Mouse (Mus musculus) myocyte (in vitro differentiated cells): ENCODE results near the gene Ptk6. TPM values are rescaled to one million over a fixed set of nuclear protein-coding genes. Genes with fewer than 3 reads are reported as not detected.

ENCODE experiments used
- H3K27me3 ChIP-seq: one replicate; pipeline ENCODE4 v1.6.1; 2011; ENCODE audit not compliant: control insufficient read depth, insufficient read depth, insufficient read length
- H3K36me3 ChIP-seq: one replicate; pipeline ENCODE4 v1.6.1; 2011; ENCODE audit not compliant: control insufficient read depth, insufficient read depth
- H3K4me2 ChIP-seq: one replicate; pipeline ENCODE4 v1.6.1; 2011; ENCODE audit warnings: low read depth, control low read depth
- H3K4me3 ChIP-seq: one replicate; pipeline ENCODE4 v1.5.1; 2011; ENCODE audit warnings: mild to moderate bottlenecking, control low read depth, moderate library complexity
- H3K79me2 ChIP-seq: one replicate; pipeline ENCODE4 v1.6.1; 2011; ENCODE audit not compliant: control insufficient read depth, insufficient read depth
- H3ac ChIP-seq: one replicate; pipeline ENCODE4 v1.6.1; 2011; ENCODE audit not compliant: control insufficient read depth, insufficient read length
- CEBPB ChIP-seq: IDR thresholded peaks from 2 replicates; pipeline ENCODE4 v1.6.1; 2011; ENCODE audit warnings: mild to moderate bottlenecking, moderate library complexity; ENCODE audit not compliant: poor library complexity, insufficient read depth, severe bottlenecking
- E2F4 ChIP-seq: IDR thresholded peaks from one replicate; pipeline ENCODE4 v1.6.1; 2011; ENCODE audit warnings: mild to moderate bottlenecking, control low read depth, moderate library complexity; ENCODE audit not compliant: insufficient read depth
- MAX ChIP-seq: IDR thresholded peaks from one replicate; pipeline ENCODE4 v1.6.1; 2011; ENCODE audit warnings: low read depth, mild to moderate bottlenecking, control low read depth
- MYOD1 ChIP-seq, 3 experiments: IDR thresholded peaks; one replicate each; pipeline ENCODE4 v1.6.1; 2011; ENCODE audit warnings: control low read depth in 2 of 3, low read depth in 2 of 3, mild to moderate bottlenecking in 2 of 3, moderate library complexity in 1 of 3; ENCODE audit not compliant: insufficient read length in 2 of 3, control insufficient read depth in 1 of 3
- MYOG ChIP-seq, 3 experiments: IDR thresholded peaks; one replicate each; pipeline ENCODE4 v1.6.1; 2011; ENCODE audit warnings: control low read depth in 2 of 3, low read depth in 2 of 3, mild to moderate bottlenecking in 2 of 3; ENCODE audit not compliant: insufficient read length in 2 of 3, control insufficient read depth in 1 of 3, insufficient read depth in 1 of 3
- POLR2A ChIP-seq: IDR thresholded peaks from one replicate; pipeline ENCODE4 v1.6.1; 2011; ENCODE audit warnings: low read depth, mild to moderate bottlenecking, control low read depth, moderate library complexity; ENCODE audit not compliant: insufficient read length
- POLR2AphosphoS2 ChIP-seq: IDR thresholded peaks from one replicate; pipeline ENCODE4 v1.6.1; 2011; ENCODE audit warnings: low read depth, control low read depth; ENCODE audit not compliant: insufficient read length
- REST ChIP-seq: IDR thresholded peaks from one replicate; pipeline ENCODE4 v1.6.1; 2011; ENCODE audit warnings: mild to moderate bottlenecking, control low read depth, moderate library complexity; ENCODE audit not compliant: insufficient read depth, insufficient read length
- SRF ChIP-seq: IDR thresholded peaks from one replicate; pipeline ENCODE4 v1.6.1; 2011; ENCODE audit warnings: low read depth; ENCODE audit not compliant: control insufficient read depth, insufficient read length
- TCF12 ChIP-seq: IDR thresholded peaks from one replicate; pipeline ENCODE4 v1.6.1; 2011; ENCODE audit warnings: mild to moderate bottlenecking, control low read depth; ENCODE audit not compliant: poor library complexity, insufficient read depth, severe bottlenecking
- TCF3 ChIP-seq: IDR thresholded peaks from one replicate; pipeline ENCODE4 v1.6.1; 2011; ENCODE audit warnings: low read depth, control low read depth; ENCODE audit not compliant: insufficient read length
- USF1 ChIP-seq: IDR thresholded peaks from one replicate; pipeline ENCODE4 v1.6.1; 2011; ENCODE audit warnings: low read depth, mild to moderate bottlenecking, control low read depth, moderate library complexity
- polyA plus RNA-seq: library from polyadenylated mRNA; unstranded; fragments of >200 nt; fragmentation: generic; extraction: Trizol; gene quantifications from one replicate; pipeline ENCODE4 v1.2.1, GENCODE M21; 2012; ENCODE audit warnings: missing spikeins

The Ptk6 gene
- polyA plus RNA-seq, 1 experiment: 0.01 TPM

GRCm38 (mm10) chr2:181189321-181189720, 13.3 kb downstream of the Ptk6 start:
- Histone ChIP-seq H3K27me3 (no peaks in the 10 kb centered on the region), H3K79me2 (no peaks in the 10 kb centered on the region), H3K4me2 (no peak overlapping the region), H3K36me3 (no peaks in the 10 kb centered on the region), H3K4me3 (no peak overlapping the region), H3ac (no peak overlapping the region)
- TF ChIP-seq MAX (no peak), REST (no peak), CEBPB (no peak), MYOG (IDR thresholded peaks at IDR 0.05; ENCODE audit: control insufficient read depth in 1 of 3, insufficient read depth in 1 of 3, insufficient read length in 2 of 3, low read depth in 2 of 3) (no peak), USF1 (no peak), TCF12 (no peak), E2F4 (no peak), MYOD1 (IDR thresholded peaks at IDR 0.05; ENCODE audit: control insufficient read depth in 1 of 3, insufficient read length in 2 of 3, low read depth in 2 of 3) (no peak), POLR2A (no peak), TCF3 (no peak), SRF (no peak), POLR2AphosphoS2 (no peak)

GRCm38 (mm10) chr2:181188681-181189080, 13.9 kb downstream of the Ptk6 start:
- Histone ChIP-seq H3K27me3 (no peaks in the 10 kb centered on the region), H3K36me3 (no peaks in the 10 kb centered on the region), H3K4me3 (peak overlapping the region; percentile 76), H3K79me2 (no peaks in the 10 kb centered on the region), H3K4me2 (peak overlapping the region; percentile 100), H3ac (no peak overlapping the region)
- TF ChIP-seq CEBPB (no peak), POLR2A (no peak), MAX (no peak), MYOD1 (IDR thresholded peaks at IDR 0.05; ENCODE audit: control insufficient read depth in 1 of 3, insufficient read length in 2 of 3, low read depth in 2 of 3) (no peak), TCF12 (no peak), SRF (no peak), MYOG (IDR thresholded peaks at IDR 0.05; ENCODE audit: control insufficient read depth in 1 of 3, insufficient read depth in 1 of 3, insufficient read length in 2 of 3, low read depth in 2 of 3) (no peak), E2F4 (no peak), USF1 (no peak), REST (no peak), TCF3 (no peak), POLR2AphosphoS2 (no peak)

GRCm38 (mm10) chr2:181187121-181188000, 15.2 kb downstream of the Ptk6 start, which contains the start of gene Ppdpf:
TSS of gene Ppdpf (plus strand) at chr2:181187247.
- H3K27me3 ChIP-seq: no peaks in the 10 kb centered on the region
- H3K36me3 ChIP-seq: no peaks in the 10 kb centered on the region
- H3K4me2 ChIP-seq: peak within 1 kb of the TSS; percentile 100
- H3ac ChIP-seq: peak within 1 kb of the TSS; percentile 21
- H3K4me3 ChIP-seq: peak within 1 kb of the TSS; percentile 76
- no peak for TF ChIP-seq MYOG (IDR thresholded peaks at IDR 0.05; ENCODE audit: control insufficient read depth in 1 of 3, insufficient read depth in 1 of 3, insufficient read length in 2 of 3, low read depth in 2 of 3)
- no peak for TF ChIP-seq USF1
- TF ChIP-seq E2F4: peak; percentile 30
- TF ChIP-seq CEBPB: no peak
- no peak for TF ChIP-seq MAX
- TF ChIP-seq REST: no peak
- no peak for TF ChIP-seq TCF12
- TF ChIP-seq MYOD1 (IDR thresholded peaks at IDR 0.05; ENCODE audit: control insufficient read depth in 1 of 3, insufficient read length in 2 of 3, low read depth in 2 of 3): no peak
- TF ChIP-seq POLR2AphosphoS2: peak; percentile 83
- TF ChIP-seq TCF3: no peak
- TF ChIP-seq POLR2A: peak; percentile 74
- TF ChIP-seq SRF: no peak
- no peaks in the 10 kb centered on the region for H3K79me2 ChIP-seq

- no peaks in the 10 kb centered on the region for H3K27me3 ChIP-seq
- H3K79me2 ChIP-seq: no peaks in the 10 kb centered on the region
Measured at GRCm38 (mm10) chr2:181186635-181187034, 16.0 kb downstream of the Ptk6 start.

More at GRCm38 (mm10) chr2:181186635-181187034, 16.0 kb downstream of the Ptk6 start:
- Histone ChIP-seq H3K4me2 (peak overlapping the region; percentile 100), H3K36me3 (no peaks in the 10 kb centered on the region), H3ac (peak overlapping the region; percentile 21), H3K4me3 (peak overlapping the region; percentile 76)
- TF ChIP-seq REST: no peak
- TF ChIP-seq MAX: no peak
- no peak for TF ChIP-seq TCF12
- no peak for TF ChIP-seq MYOD1 (IDR thresholded peaks at IDR 0.05; ENCODE audit: control insufficient read depth in 1 of 3, insufficient read length in 2 of 3, low read depth in 2 of 3)
- TF ChIP-seq CEBPB: no peak
- TF ChIP-seq E2F4: no peak
- TF ChIP-seq MYOG (IDR thresholded peaks at IDR 0.05; ENCODE audit: control insufficient read depth in 1 of 3, insufficient read depth in 1 of 3, insufficient read length in 2 of 3, low read depth in 2 of 3): no peak
- no peak for TF ChIP-seq USF1
- no peak for TF ChIP-seq SRF
- TF ChIP-seq POLR2AphosphoS2: no peak
- no peak for TF ChIP-seq POLR2A
- no peak for TF ChIP-seq TCF3
